Mouse (Mus musculus) heart, postnatal 0 days (tissue): Measurements from ENCODE around the gene Sept9. TPM values are rescaled to one million over a fixed set of nuclear protein-coding genes. Genes with fewer than 3 reads are reported as not detected.

ENCODE experiments used
- ATAC-seq: fragments of 200-750 bp; cut with Nextera tagmentation; 2 replicates; pipeline ENCODE4 v1.8.0; 2017; ENCODE audit warnings: low read depth, moderate number of reproducible peaks, moderate library complexity; ENCODE audit not compliant: insufficient read depth
- DNase-seq: peaks from one replicate; pipeline ENCODE4 v3.0.0-alpha.2; 2016; ENCODE audit warnings: low spot score
- H3K27ac ChIP-seq: fragments of 300-500 bp; sonication (generic); 2 replicates; pipeline ENCODE4 v1.5.1; 2014; ENCODE audit warnings: low read depth, mild to moderate bottlenecking
- H3K27me3 ChIP-seq: fragments of 300-500 bp; sonication (generic); 2 replicates; pipeline ENCODE4 v1.6.1; 2014; ENCODE audit warnings: low read length, mixed read lengths; ENCODE audit not compliant: control insufficient read depth, insufficient read depth
- H3K36me3 ChIP-seq: fragments of 300-500 bp; sonication (generic); replicated peaks from 2 replicates; pipeline ENCODE4 v1.6.1; 2014; ENCODE audit warnings: low read length, mixed read lengths; ENCODE audit not compliant: control insufficient read depth, insufficient read depth
- H3K4me1 ChIP-seq: fragments of 300-500 bp; sonication (generic); 2 replicates; pipeline ENCODE4 v1.6.1; 2014; ENCODE audit warnings: antibody characterized with exemption; ENCODE audit not compliant: control insufficient read depth, insufficient read depth
- H3K4me2 ChIP-seq: fragments of 300-500 bp; sonication (generic); 2 replicates; pipeline ENCODE4 v1.6.1; 2014; ENCODE audit warnings: low read depth, mild to moderate bottlenecking, low read length, moderate library complexity
- H3K4me3 ChIP-seq: fragments of 300-500 bp; sonication (generic); 2 replicates; pipeline ENCODE4 v1.5.1; 2014; ENCODE audit warnings: low read depth, low read length
- H3K9ac ChIP-seq: fragments of 300-500 bp; sonication (generic); replicated peaks from 2 replicates; pipeline ENCODE4 v1.6.1; 2014; ENCODE audit warnings: low read depth, low read length, mixed read lengths
- H3K9me3 ChIP-seq: fragments of 300-500 bp; sonication (generic); replicated peaks from 2 replicates; pipeline ENCODE4 v1.6.1; 2016; ENCODE audit warnings: low read length; ENCODE audit not compliant: control insufficient read depth
- CTCF ChIP-seq: IDR thresholded peaks from 2 replicates; pipeline ENCODE4 v1.5.1; 2016; ENCODE audit warnings: antibody characterized with exemption, control low read depth, low read depth
- EP300 ChIP-seq: IDR thresholded peaks from 2 replicates; pipeline ENCODE4 v1.6.1; 2016; ENCODE audit warnings: antibody characterized with exemption, low read depth
- WGBS: fragments of 180-500 bp; shearing (Covaris S2); extraction: QIAGEN DNeasy Blood & Tissue Kit; methylation state at CpG from one replicate; pipeline ENCODE4 v1.1.7; 2014; 5-methylcytosine and 5-hydroxymethylcytosine counted together
- polyA plus RNA-seq: library from polyadenylated mRNA; unstranded; fragments of >200 nt; fragmentation: Nextera tagmentation; extraction: Ambion mirVana; gene quantifications from 2 replicates; pipeline ENCODE4 v1.2.1, GENCODE M21; 2015
- total RNA-seq: library from RNA; depleted of rRNA; stranded (reverse); fragments of >200 nt; gene quantifications from 2 replicates; pipeline ENCODE4 v1.2.3, GENCODE M21; 2014; ENCODE audit warnings: low replicate concordance

The Sept9 gene
- total and polyA plus RNA-seq, 2 experiments from 2014 or later = 31.6 to 64.2 TPM

DNA sequence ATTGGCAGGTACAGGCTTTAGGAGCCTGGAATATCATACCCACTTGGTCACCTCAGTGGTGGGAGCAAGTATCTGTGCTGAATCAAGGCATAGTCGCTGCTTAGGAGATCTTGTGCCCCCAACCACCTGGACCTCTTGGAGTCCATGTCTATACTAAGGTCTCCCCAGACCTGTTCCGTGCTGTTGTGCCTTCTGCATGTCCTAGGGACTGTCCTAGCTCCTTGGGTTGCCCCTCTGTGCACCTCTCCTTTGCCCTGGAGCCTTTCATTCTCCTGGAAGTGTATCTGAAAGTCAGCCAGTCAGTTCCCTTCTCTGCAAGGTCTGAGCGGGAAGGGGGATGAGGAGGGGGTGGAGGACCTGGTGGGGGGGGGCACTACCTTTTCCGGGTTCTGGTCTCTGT is 68.4 kb downstream of the Sept9 start:
- no peak for TF ChIP-seq CTCF
- no peak for TF ChIP-seq EP300
- DNase-seq (no peak), ATAC-seq (no peak)
- Histone ChIP-seq H3K27me3 (peaks cover 51% of the 10 kb centered on the region), H3K4me3 (peak overlapping the region; percentile 78), H3K36me3 (no peaks in the 10 kb centered on the region), H3K9ac (peak overlapping the region; percentile 69; the same call in 1 of the 2 replicates), H3K9me3 (no peaks in the 10 kb centered on the region), H3K4me2 (peak overlapping the region; percentile 92), H3K27ac (peak overlapping the region; percentile 43; the same call in 1 of the 2 replicates), H3K4me1 (peaks cover 33% of the 10 kb centered on the region)
- WGBS = 23% methylated on average over 4 of the region's 4 CpGs

DNA sequence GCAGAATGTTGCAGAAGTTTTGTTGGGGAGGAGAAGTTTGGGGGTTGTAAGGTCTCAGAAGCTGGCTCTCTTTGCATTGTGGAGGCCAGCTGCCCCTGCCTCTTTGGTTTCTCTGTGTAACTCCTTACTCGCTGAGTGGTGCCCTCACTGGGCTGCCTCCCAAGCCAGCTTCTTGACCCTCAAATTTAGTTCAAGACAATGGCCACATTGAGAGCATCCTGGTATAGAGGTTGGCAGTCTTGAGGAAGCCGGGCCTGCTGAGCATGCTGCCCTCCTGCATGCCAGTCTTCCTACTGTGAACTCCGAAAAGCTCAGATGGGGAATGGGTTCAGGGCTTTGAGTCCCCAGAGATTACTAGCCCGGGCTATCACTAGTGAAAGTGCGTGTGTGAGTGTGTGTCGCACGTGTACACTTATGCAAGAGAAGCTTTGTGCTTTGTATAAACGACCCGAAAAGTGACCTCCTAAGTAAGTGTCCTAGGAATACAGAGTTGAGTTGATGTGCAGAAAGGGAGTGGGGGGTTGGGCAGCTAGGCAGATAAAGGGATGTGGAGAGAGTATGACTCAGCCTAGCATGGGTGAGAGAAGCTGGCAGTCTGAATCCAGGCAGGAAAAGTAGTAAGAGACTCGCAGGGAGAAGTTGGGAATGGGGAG is 69.0 kb downstream of the Sept9 start:
- peaks cover 31% of the 10 kb centered on the region for H3K4me1 ChIP-seq
- TF ChIP-seq CTCF (no peak), EP300 (no peak)
- no peaks in the 10 kb centered on the region for H3K36me3 ChIP-seq
- ATAC-seq (no peak), DNase-seq (no peak)
- peak overlapping the region; percentile 92 for H3K4me2 ChIP-seq
- H3K9ac ChIP-seq = no peak overlapping the region
- H3K4me3 ChIP-seq = peak overlapping the region; percentile 78
- peak overlapping the region; percentile 35 for H3K27ac ChIP-seq
- WGBS = 41% methylated on average over 10 of the region's 10 CpGs
- no peaks in the 10 kb centered on the region for H3K9me3 ChIP-seq
- H3K27me3 ChIP-seq = peaks cover 51% of the 10 kb centered on the region

- DNase-seq (no peak), ATAC-seq (no peak)
- H3K36me3 ChIP-seq = no peaks in the 10 kb centered on the region
- peaks cover 28% of the 10 kb centered on the region for H3K4me1 ChIP-seq
- 62% methylated on average over 8 of the region's 8 CpGs for WGBS
- peaks cover 53% of the 10 kb centered on the region for H3K27me3 ChIP-seq
- H3K9me3 ChIP-seq = no peaks in the 10 kb centered on the region
- peak overlapping the region; percentile 35 for H3K27ac ChIP-seq
- peak overlapping the region; percentile 29 for H3K4me2 ChIP-seq
- no peak overlapping the region; the same call in 1 of the 2 replicates for H3K9ac ChIP-seq
- H3K4me3 ChIP-seq = 0 out of 2 replicates have a peak overlapping the region, but pooled peaks have one; percentile 78
- TF ChIP-seq CTCF = no peak
- no peak for TF ChIP-seq EP300
Observed at GRCm38 (mm10) chr11:117269053-117269702, 69.7 kb downstream of the Sept9 start.

DNA sequence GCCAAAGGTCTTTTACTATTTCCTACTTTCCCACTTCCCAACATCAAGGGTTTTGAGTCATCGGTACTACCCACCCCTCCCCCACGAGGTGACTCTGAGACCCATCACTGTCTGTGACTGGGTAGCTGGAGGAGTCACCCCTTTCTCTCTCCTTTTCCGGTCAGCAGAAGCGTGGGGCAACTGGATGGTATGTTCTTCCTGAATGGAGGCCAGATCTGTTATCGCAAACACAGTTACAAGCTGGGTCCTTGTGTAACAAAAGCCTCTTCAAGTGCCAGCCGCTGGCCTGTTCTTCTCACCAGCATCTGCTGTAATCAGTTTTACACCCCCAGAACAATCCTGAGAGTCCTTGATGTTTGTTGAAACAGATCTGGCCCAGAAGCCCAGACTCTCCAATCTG is 70.5 kb downstream of the Sept9 start:
- no peak overlapping the region for H3K4me2 ChIP-seq
- no peak for ATAC-seq
- no peak overlapping the region for H3K9ac ChIP-seq
- no peak for TF ChIP-seq CTCF
- TF ChIP-seq EP300 = no peak
- DNase-seq = no peak
- H3K4me1 ChIP-seq = peaks cover 23% of the 10 kb centered on the region
- H3K27ac ChIP-seq = no peak overlapping the region
- H3K27me3 ChIP-seq = peaks cover 48% of the 10 kb centered on the region
- H3K36me3 ChIP-seq = no peaks in the 10 kb centered on the region
- no peak overlapping the region for H3K4me3 ChIP-seq
- 16% methylated on average over 6 of the region's 6 CpGs for WGBS
- H3K9me3 ChIP-seq = no peaks in the 10 kb centered on the region

GRCm38 (mm10) chr11:117274973-117275372 is 75.5 kb downstream of the Sept9 start:
- H3K9ac ChIP-seq = no peak overlapping the region
- TF ChIP-seq EP300 (no peak), CTCF (no peak)
- H3K4me2 ChIP-seq = no peak overlapping the region
- no peaks in the 10 kb centered on the region for H3K36me3 ChIP-seq
- H3K4me1 ChIP-seq = peaks cover 29% of the 10 kb centered on the region
- DNase-seq (no peak), ATAC-seq (no peak)
- 81% methylated on average over 5 of the region's 5 CpGs for WGBS
- peaks cover 19% of the 10 kb centered on the region; the same call in 1 of the 2 replicates for H3K27me3 ChIP-seq
- H3K27ac ChIP-seq = no peak overlapping the region
- H3K9me3 ChIP-seq = no peaks in the 10 kb centered on the region
- no peak overlapping the region for H3K4me3 ChIP-seq
